18 mouse cellular contexts compared by ENCODE assay signal in the genomic region with DNA sequence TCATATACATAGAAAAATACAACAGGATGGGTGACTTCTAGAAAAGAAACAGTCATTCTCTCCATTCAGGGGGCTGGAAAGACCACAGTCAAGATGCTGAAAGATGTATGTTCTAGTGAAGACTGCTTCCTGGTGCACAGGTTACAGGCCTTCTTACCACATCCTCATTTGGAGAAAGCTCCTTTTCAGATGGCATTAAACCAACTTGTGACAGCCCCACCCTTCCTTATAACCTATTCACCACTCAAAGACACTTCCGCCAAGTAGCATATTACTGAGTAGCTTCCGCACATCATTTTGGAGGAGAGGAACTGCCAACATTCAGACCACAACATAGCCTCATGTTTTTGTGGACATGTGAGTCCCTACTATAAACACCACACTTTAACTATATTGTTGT.
A peak's percentile ranks its signal among the peaks of the same experiment; 100 is the strongest.
DNase-seq lines count a peak whose midpoint lies in the region; ATAC-seq lines count a peak whose summit lies in the region.
"Had no signal": no experiment of that assay in that cellular context is flagged by ENCODE, and none has a peak within 500 bp of the region (broad histone marks: within the 10 kb centered on the region; RNA-seq: fewer than 3 reads in every experiment).

No protein-coding gene starts in this region.

- peak; percentile 97 for ATAC-seq in inflammation-experienced regulatory T-cells, adult 6 months

- peak; percentile 34 to 49 for DNase-seq in spleen, postnatal 36 days (ENCODE audit: low spot score in 2 of 2)
- no peak for DNase-seq in spleen, adult 18-20 months
- DNase-seq in CD8-positive naive resting alpha-beta T cell, adult 2 months (ENCODE audit: low read depth in 2 of 2, low spot score in 2 of 2), result peak; percentile 48 to 61
- peak; percentile 51 for DNase-seq in splenic B cell, adult 2 months (ENCODE audit: low read depth, low spot score)
- no peak for DNase-seq in right cerebral cortex, postnatal 4 days
- DNase-seq in right cerebral cortex, postnatal 14 days, result no peak
- DNase-seq: adrenal gland, postnatal 14 days; cerebellum, adult 2 months; heart, adult 2 months; layer of hippocampus, postnatal 36 days; liver; lung, embryonic 14.5 days; retina, postnatal 1 day had no signal

- no peaks in the 10 kb centered on the region for H3K27me3 ChIP-seq in splenic B cell, adult 2 months (ENCODE audit: control insufficient read depth, insufficient read depth, low read length, poor library complexity, severe bottlenecking)
- H3K27me3 ChIP-seq: heart, embryonic 15.5 days; kidney, embryonic 15.5 days; stomach, embryonic 15.5 days had no signal

- H3K36me3 ChIP-seq in splenic B cell, adult 2 months (ENCODE audit: control insufficient read depth, insufficient read depth, low read length, poor library complexity, severe bottlenecking), result no peaks in the 10 kb centered on the region
- H3K36me3 ChIP-seq: heart, embryonic 15.5 days; hindbrain, embryonic 10.5 days; kidney, embryonic 15.5 days; stomach, embryonic 15.5 days had no signal

Comparison
In these comparisons a context has a peak if more than half of its experiments do, and no peak if none do; other contexts are left out.
1. DNase-seq: peak in spleen, postnatal 36 days (2 of 2), CD8-positive naive resting alpha-beta T cell, adult 2 months (2 of 2) and splenic B cell, adult 2 months (single experiment); none in spleen, adult 18-20 months (0 of 2), right cerebral cortex, postnatal 4 days (single experiment) and right cerebral cortex, postnatal 14 days (single experiment).